Mouse (Mus musculus): ENCODE measurements around the gene Lsamp.
A peak's percentile ranks its signal among the peaks of the same experiment; 100 is the strongest.

Lsamp gene

GRCm38 (mm10) chr16:41771427-41772125 is 1787.4 kb downstream of the Lsamp start:
- DNase-seq (ENCODE audit: low spot score in 2 of 2) = peak in 1 of 2 experiments; percentile 22

- no peak for DNase-seq (ENCODE audit: low spot score in 2 of 2)
Measured at GRCm38 (mm10) chr16:41777586-41777985, 1793.4 kb downstream of the Lsamp start.

DNA sequence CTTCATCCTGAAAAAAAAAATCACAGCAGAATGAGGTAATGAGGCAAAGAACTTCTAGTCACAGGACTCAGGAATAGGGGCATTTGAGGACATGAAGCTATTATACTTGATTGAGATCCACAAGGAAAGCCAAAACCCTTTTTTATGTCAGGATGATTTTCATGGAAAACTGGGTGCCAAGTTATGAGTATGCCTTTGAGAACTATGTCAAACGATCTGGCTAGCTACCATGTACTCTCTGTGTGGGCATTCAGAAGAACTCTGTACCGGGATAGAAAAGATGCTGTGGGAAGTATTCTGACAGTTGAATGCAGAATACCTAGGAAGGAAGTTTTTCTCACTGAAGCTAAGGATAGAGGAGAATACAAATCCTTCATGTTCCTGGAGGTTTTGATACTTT is 1801.4 kb downstream of the Lsamp start:
- DNase-seq (ENCODE audit: low spot score in 2 of 2) = peak in 1 of 2 experiments; percentile 58

DNA sequence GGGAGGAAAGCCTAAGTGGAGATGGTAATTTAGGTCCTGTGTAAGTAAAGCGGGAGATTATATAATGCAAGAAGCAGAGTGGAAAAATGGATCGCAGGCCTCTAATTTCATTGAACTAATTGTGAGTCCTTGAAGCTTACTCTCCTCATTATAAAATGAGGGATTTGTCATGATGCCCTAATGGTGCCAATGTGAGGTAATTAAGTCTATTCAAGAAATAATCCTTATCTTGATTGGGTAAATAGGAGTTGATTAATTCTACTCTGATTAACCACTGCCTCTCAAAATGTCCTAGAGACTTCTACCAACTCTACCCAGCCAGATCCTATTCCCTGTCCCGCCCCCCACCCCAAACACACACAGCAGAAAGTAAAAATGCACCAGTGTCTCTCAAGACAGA is 1802.5 kb downstream of the Lsamp start:
- no peak for DNase-seq (ENCODE audit: low spot score in 2 of 2)

DNA sequence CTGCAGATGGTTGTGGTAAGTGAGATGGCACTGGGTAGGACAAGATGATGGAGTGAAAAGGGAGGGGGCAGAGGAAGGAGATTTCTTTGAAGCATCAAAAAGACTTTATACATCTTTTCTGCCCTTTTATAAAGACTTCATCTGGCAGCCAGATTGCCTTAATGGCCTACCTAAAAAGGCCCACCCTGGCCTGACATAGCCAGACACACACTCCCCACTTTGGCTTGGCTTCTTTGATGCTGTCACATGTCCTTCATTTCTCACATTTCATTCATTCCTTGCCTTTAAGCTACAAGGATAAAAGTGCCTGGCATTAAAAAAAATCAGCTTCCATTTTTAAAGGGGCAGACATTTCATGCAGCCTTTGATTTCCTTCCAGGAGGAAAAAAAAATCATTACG is 1803.0 kb downstream of the Lsamp start:
- DNase-seq (ENCODE audit: low spot score in 2 of 2) = no peak

DNA sequence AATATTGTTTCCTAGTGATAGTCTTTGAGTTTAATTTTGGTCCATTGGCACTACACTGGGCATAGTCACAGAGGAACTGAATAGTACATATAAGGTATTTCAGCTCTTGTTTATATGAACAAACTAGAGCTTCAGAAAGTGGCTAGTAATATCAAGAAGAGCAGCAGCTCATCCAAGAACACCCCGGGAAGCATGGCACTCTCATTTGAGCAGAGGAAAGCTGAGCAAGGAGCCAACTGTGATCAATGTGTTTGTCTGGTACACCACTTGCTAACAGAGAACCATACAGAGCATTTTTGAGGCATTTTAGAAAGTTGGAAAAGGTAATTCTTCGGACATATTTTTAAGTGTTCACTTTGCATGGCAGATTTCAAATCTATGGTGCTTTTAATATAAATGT is 1805.9 kb downstream of the Lsamp start:
- no peak for DNase-seq (ENCODE audit: low spot score in 2 of 2)

DNA sequence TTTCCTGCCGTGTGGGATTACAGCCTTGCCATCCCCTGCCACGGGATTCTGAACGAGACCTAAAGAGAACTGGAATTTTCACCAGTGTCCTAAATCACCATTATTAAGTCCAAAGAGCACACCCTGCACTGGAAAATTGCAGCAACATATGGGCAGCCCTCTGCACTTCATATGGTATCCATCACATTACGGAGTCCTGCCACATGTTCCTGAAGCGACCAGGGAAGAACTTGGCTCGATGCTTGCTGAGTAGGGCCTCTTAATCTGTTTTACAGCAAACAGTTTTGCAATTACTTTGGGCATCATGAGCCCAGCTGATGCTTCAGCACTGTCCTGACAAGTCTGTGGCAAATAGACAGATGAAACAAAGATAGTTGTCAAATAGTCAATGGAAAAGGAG is 1836.2 kb downstream of the Lsamp start:
- no peak for DNase-seq (ENCODE audit: low spot score in 2 of 2)

- no peak for DNase-seq (ENCODE audit: low spot score in 2 of 2)
Measured at GRCm38 (mm10) chr16:41826899-41827604, 1842.9 kb downstream of the Lsamp start.

DNA sequence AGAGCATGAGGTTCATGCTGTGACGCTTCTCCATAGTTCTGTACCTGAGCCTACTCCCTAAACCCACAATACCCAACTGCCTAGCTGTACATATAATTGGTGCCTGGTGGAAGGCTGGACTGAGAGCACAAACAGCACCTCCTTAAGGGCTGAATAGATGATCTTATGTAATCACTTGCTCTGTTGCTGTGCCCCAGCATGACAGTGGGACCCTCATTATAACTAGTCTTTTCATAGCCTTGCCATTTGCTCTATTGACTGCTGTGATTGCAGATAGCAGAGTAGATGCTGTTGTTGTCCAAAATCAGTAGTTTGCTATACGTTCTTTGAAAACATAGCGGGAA is 1843.4 kb downstream of the Lsamp start:
- no peak for DNase-seq (ENCODE audit: low spot score in 2 of 2)

GRCm38 (mm10) chr16:41834637-41835036 is 1850.5 kb downstream of the Lsamp start:
- no peak for DNase-seq (ENCODE audit: low spot score in 2 of 2)

- no peak for DNase-seq (ENCODE audit: low spot score in 2 of 2)
Measured at GRCm38 (mm10) chr16:41835745-41836144, 1851.6 kb downstream of the Lsamp start.

DNA sequence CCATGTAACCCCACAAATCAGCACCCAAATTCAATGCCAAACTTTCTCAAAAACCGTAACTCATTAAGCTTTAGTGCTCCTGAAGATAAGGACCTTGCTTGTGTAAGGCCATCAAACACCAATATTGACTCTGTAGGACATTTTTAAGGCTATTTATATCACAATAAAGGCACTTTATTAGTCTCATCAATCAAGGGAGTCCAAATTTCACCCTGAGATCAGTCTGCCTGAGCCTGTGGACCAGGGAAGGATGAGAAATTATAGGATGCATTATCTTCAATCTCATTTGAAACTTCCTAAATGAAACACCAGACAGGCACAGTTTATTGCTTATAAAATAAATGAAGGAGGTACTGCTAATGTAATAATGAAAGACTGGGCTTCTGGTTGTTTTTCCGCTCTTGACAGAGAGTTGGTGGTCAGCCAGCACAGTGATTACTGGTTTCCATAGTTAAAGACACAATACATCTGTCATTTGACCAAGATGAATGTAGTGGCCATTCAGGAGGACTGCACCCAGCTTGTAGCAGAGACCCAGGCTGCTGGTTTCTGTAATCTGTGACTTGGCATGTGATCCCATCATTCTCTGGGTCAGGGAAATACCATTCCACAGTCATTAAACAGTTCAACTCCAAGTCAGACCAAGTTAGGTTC is 1855.7 kb downstream of the Lsamp start:
- no peak for DNase-seq (ENCODE audit: low spot score in 2 of 2)

DNA sequence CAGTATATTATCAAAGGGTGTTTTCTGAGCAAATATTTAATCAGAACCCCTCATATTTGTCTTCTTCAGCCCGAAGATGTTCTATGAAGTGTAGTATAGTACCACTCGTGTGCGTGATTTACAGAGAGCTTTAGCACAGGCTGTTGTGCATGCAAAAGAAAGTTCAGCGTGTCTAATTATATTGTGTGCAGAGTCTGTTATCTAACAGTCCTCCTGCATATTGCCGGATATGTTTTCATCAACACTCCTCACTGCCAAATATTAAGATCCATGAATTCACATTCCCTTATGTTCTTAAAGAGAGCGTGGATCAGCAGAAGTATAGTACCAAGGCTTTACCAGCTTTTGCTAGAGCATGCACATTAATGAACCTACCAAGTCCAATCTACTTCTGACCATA is 1862.7 kb downstream of the Lsamp start:
- no peak for DNase-seq (ENCODE audit: low spot score in 2 of 2)

GRCm38 (mm10) chr16:41871917-41872593 is 1887.9 kb downstream of the Lsamp start:
- DNase-seq (ENCODE audit: low spot score in 2 of 2) = no peak

DNA sequence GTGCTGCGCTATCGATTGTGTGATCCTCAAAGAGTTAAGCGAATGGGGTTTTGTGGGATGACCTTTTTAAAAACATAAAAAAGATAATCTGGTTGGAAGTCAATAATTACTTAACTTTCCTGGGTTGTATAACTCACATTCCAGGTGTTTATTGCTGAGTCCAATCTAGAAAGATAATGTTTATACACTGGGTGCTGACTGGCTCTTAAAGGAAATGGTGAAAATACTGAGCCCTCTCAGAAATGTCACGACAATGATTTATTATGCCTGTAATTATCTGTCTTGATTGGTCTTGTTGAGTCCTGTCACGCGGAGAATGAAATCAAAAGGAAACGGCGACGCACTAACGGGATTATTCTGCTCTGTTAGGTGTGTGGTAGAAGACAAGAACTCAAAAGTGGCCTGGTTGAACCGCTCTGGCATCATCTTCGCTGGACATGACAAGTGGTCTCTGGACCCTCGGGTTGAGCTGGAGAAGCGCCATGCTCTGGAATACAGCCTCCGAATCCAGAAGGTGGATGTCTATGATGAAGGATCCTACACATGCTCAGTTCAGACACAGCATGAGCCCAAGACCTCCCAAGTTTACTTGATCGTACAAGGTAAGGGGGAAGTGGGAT is 1904.5 kb downstream of the Lsamp start:
- DNase-seq (ENCODE audit: low spot score in 2 of 2) = no peak

- peak; percentile 38 to 70 for DNase-seq (ENCODE audit: low spot score in 2 of 2)
Measured at GRCm38 (mm10) chr16:41900783-41901182, 1916.6 kb downstream of the Lsamp start.

DNA sequence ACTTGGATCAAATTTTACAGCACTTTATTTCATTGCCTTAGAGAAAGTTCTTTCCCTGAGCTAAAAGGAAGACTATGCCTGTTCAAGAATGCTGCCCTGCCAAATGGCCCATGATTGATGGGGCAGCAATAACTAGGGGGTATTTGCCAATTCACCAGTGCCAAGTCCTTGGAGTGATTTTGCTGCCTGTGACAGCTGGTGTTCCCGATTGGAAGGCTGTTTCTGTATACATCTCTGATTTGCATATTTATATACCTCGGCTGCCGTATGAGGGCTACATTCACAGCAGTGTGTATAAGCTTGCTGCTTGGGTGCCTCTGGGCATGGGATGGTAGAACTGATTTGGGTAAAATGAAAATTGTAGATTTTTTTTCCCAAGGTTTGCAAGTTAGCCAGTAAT is 1919.5 kb downstream of the Lsamp start:
- peak in 1 of 2 experiments; percentile 63 for DNase-seq (ENCODE audit: low spot score in 2 of 2)

DNA sequence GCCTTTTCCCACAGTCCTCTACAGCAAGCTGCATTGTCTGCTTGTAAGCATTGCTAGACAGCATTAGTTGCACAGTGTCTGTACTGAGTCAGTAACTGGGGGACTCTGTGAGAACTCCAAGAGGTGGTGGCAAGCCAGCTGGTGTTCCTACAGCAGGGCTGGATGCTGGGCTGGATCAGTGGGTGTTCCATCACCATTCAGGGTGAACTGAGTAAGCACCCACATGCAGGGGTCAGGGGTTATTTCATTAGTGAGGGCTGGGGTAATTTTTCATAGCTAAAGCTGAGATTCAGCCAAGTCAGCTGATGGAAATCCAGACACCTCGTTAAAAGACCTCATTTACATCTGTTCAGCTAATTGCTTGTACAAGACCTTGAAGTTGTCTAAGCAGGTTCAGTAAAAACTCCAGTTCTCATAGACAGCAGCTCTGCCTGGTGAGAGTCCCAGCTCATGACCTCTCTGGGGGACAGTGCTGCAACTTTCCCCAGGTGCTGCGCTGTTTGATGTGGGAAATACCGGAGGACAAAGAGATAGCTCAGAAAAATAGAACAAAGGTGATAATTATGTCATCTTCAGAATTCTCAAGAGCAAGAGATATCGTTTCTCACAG is 1928.5 kb downstream of the Lsamp start:
- no peak for DNase-seq (ENCODE audit: low spot score in 2 of 2)

GRCm38 (mm10) chr16:41913346-41913745 is 1929.2 kb downstream of the Lsamp start:
- DNase-seq (ENCODE audit: low spot score in 2 of 2) = no peak

GRCm38 (mm10) chr16:41916342-41916741 is 1932.2 kb downstream of the Lsamp start:
- DNase-seq (ENCODE audit: low spot score in 2 of 2) = no peak

DNA sequence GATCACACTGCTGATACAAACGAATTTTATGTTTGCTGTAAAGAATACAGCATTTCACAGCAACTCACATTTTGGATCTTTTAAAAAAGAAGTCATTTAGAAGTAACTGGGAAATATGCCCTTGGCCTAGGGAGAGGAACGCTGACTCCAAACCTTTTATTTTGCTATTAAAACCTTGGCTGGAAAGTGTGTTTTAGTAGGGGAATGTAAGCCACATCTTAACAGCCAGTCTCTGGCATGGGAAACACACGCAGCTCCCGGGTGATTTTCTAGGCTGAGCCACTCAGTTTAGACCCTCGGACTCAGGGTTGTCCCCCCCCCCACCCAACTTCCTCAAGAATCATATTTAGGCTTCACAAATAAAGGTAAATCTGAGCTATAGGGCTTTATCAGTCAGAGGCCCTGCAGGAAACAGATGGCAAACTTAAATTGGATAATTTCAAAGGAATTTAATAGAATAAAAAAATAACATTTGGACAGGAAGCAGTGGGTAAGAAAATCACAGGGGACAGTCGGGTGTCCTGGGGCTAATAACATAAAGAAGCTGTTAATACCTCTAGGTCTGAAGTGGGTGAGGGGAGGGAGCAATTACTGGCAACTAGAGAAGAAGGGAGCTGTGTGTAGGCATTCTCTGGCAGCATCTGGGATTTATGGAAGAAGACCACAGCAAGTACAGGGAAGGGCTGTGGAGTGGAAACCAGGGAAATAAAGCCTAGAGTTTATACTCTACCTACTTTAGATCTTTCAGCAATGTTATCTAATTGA is 1933.1 kb downstream of the Lsamp start:
- no peak for DNase-seq (ENCODE audit: low spot score in 2 of 2)

All from frontal cortex, postnatal 36 days (tissue).